Mouse (Mus musculus) limb, embryonic 12.5 days (tissue): ENCODE data around the gene Clpsl2. TPM values are rescaled to one million over a fixed set of nuclear protein-coding genes. Genes with fewer than 3 reads are reported as not detected.

ENCODE experiments used
- ATAC-seq: fragments of 200-750 bp; cut with Nextera tagmentation; 2 replicates; pipeline ENCODE4 v1.8.0; 2017; ENCODE audit warnings: low read depth, moderate TSS enrichment; ENCODE audit not compliant: insufficient number of reproducible peaks, insufficient read depth, low FRiP score, low TSS enrichment
- H3K27ac ChIP-seq: fragments of 300-500 bp; sonication (generic); 2 replicates; pipeline ENCODE4 v1.5.1; 2016; ENCODE audit warnings: mild to moderate bottlenecking, moderate library complexity
- H3K27me3 ChIP-seq: fragments of 300-500 bp; sonication (generic); 2 replicates; pipeline ENCODE4 v1.6.1; 2016; ENCODE audit warnings: mild to moderate bottlenecking, moderate library complexity
- H3K36me3 ChIP-seq: fragments of 300-500 bp; sonication (generic); 2 replicates; pipeline ENCODE4 v1.6.1; 2016; ENCODE audit warnings: mild to moderate bottlenecking, moderate library complexity
- H3K4me1 ChIP-seq: fragments of 300-500 bp; sonication (generic); replicated peaks from 2 replicates; pipeline ENCODE4 v1.6.1; 2016
- H3K4me2 ChIP-seq: fragments of 300-500 bp; sonication (generic); 2 replicates; pipeline ENCODE4 v1.6.1; 2016; ENCODE audit warnings: mild to moderate bottlenecking, moderate library complexity
- H3K4me3 ChIP-seq: fragments of 300-500 bp; sonication (generic); replicated peaks from 2 replicates; pipeline ENCODE4 v1.5.1; 2016; ENCODE audit warnings: mild to moderate bottlenecking
- H3K9ac ChIP-seq: fragments of 300-500 bp; sonication (generic); replicated peaks from 2 replicates; pipeline ENCODE4 v1.6.1; 2016; ENCODE audit warnings: mild to moderate bottlenecking, moderate library complexity
- H3K9me3 ChIP-seq: fragments of 300-500 bp; sonication (generic); 2 replicates; pipeline ENCODE4 v1.6.1; 2016; ENCODE audit warnings: mild to moderate bottlenecking, moderate library complexity
- WGBS: fragments of 180-500 bp; shearing (Covaris S2); methylation state at CpG from one replicate; pipeline ENCODE4 v1.1.7; 2016; 5-methylcytosine and 5-hydroxymethylcytosine counted together
- polyA plus RNA-seq: library from polyadenylated mRNA; unstranded; fragments of >200 nt; fragmentation: Nextera tagmentation; extraction: Ambion mirVana; gene quantifications from 2 replicates; pipeline ENCODE4 v1.2.1, GENCODE M21; 2016

The Clpsl2 gene
- polyA plus RNA-seq, 1 experiment from 2014 or later: not detected

GRCm38 (mm10) chr17:28561613-28562012 is 12.4 kb downstream of the Clpsl2 start:
- WGBS: 58% methylated on average over 7 of the region's 7 CpGs
- H3K27me3 ChIP-seq: no peaks in the 10 kb centered on the region
- no peaks in the 10 kb centered on the region for H3K9me3 ChIP-seq
- H3K4me1 ChIP-seq: peaks cover 29% of the 10 kb centered on the region
- H3K9ac ChIP-seq: no peak overlapping the region
- no peak for ATAC-seq
- no peaks in the 10 kb centered on the region for H3K36me3 ChIP-seq
- H3K4me3 ChIP-seq: no peak overlapping the region
- no peak overlapping the region for H3K4me2 ChIP-seq
- no peak overlapping the region for H3K27ac ChIP-seq

GRCm38 (mm10) chr17:28565181-28565580 is 16.0 kb downstream of the Clpsl2 start:
- Histone ChIP-seq H3K4me2 (no peak overlapping the region), H3K36me3 (no peaks in the 10 kb centered on the region), H3K27me3 (no peaks in the 10 kb centered on the region), H3K27ac (no peak overlapping the region), H3K9me3 (no peaks in the 10 kb centered on the region), H3K9ac (no peak overlapping the region), H3K4me3 (no peak overlapping the region), H3K4me1 (peaks cover 14% of the 10 kb centered on the region)
- no peak for ATAC-seq

GRCm38 (mm10) chr17:28567541-28567940 is 18.3 kb downstream of the Clpsl2 start:
- Histone ChIP-seq H3K4me1 (no peaks in the 10 kb centered on the region), H3K27ac (no peak overlapping the region), H3K4me2 (no peak overlapping the region), H3K27me3 (no peaks in the 10 kb centered on the region), H3K9me3 (no peaks in the 10 kb centered on the region), H3K9ac (no peak overlapping the region), H3K4me3 (no peak overlapping the region), H3K36me3 (no peaks in the 10 kb centered on the region)
- 59% methylated on average over 3 of the region's 3 CpGs for WGBS
- no peak for ATAC-seq

GRCm38 (mm10) chr17:28571868-28572267 is 22.7 kb downstream of the Clpsl2 start:
- ATAC-seq: no peak
- H3K4me3 ChIP-seq: no peak overlapping the region
- no peak overlapping the region for H3K9ac ChIP-seq
- no peak overlapping the region for H3K27ac ChIP-seq
- H3K9me3 ChIP-seq: no peaks in the 10 kb centered on the region
- H3K36me3 ChIP-seq: no peaks in the 10 kb centered on the region
- H3K27me3 ChIP-seq: peaks cover 20% of the 10 kb centered on the region
- 85% methylated on average over 3 of the region's 3 CpGs for WGBS
- peaks cover 5% of the 10 kb centered on the region; the same call in 1 of the 2 replicates for H3K4me1 ChIP-seq
- H3K4me2 ChIP-seq: no peak overlapping the region

GRCm38 (mm10) chr17:28572521-28572920 is 23.3 kb downstream of the Clpsl2 start:
- 79% methylated on average over 7 of the region's 7 CpGs for WGBS
- Histone ChIP-seq H3K36me3 (no peaks in the 10 kb centered on the region), H3K27me3 (peaks cover 20% of the 10 kb centered on the region), H3K4me2 (no peak overlapping the region), H3K4me3 (no peak overlapping the region), H3K9ac (no peak overlapping the region), H3K4me1 (peaks cover 5% of the 10 kb centered on the region; the same call in 1 of the 2 replicates), H3K27ac (no peak overlapping the region; the same call in 1 of the 2 replicates), H3K9me3 (no peaks in the 10 kb centered on the region)
- no peak for ATAC-seq

GRCm38 (mm10) chr17:28572941-28573340 is 23.7 kb downstream of the Clpsl2 start:
- Histone ChIP-seq H3K27ac (no peak overlapping the region; the same call in 1 of the 2 replicates), H3K9me3 (no peaks in the 10 kb centered on the region), H3K27me3 (peaks cover 20% of the 10 kb centered on the region), H3K9ac (no peak overlapping the region), H3K4me2 (no peak overlapping the region), H3K4me3 (no peak overlapping the region), H3K4me1 (peaks cover 5% of the 10 kb centered on the region; the same call in 1 of the 2 replicates), H3K36me3 (no peaks in the 10 kb centered on the region)
- no peak for ATAC-seq
- 87% methylated on average over 6 of the region's 6 CpGs for WGBS

- Histone ChIP-seq H3K4me1 (peaks cover 5% of the 10 kb centered on the region; the same call in 1 of the 2 replicates), H3K27ac (no peak within 1 kb of the TSS), H3K4me2 (peak within 1 kb of the TSS; percentile 52), H3K9me3 (no peaks in the 10 kb centered on the region), H3K4me3 (peak within 1 kb of the TSS; percentile 23), H3K36me3 (no peaks in the 10 kb centered on the region), H3K9ac (no peak within 1 kb of the TSS), H3K27me3 (peaks cover 20% of the 10 kb centered on the region)
- 18% methylated on average over 48 of the region's 50 CpGs for WGBS
- peak; percentile 74 for ATAC-seq
These were observed 26.3 kb downstream of the Clpsl2 start, which contains the start of gene Lhfpl5 for GRCm38 (mm10) chr17:28575244-28576125. Lhfpl5 (plus strand) TSS chr17:28575641.

GRCm38 (mm10) chr17:28580396-28580795 is 31.2 kb downstream of the Clpsl2 start:
- WGBS: 4% methylated on average over 9 of the region's 9 CpGs
- Histone ChIP-seq H3K27ac (no peak overlapping the region), H3K27me3 (peaks cover 5% of the 10 kb centered on the region; the same call in 1 of the 2 replicates), H3K4me2 (no peak overlapping the region), H3K36me3 (no peaks in the 10 kb centered on the region), H3K9ac (no peak overlapping the region), H3K9me3 (no peaks in the 10 kb centered on the region), H3K4me1 (peaks cover 5% of the 10 kb centered on the region; the same call in 1 of the 2 replicates), H3K4me3 (no peak overlapping the region)
- no peak for ATAC-seq

GRCm38 (mm10) chr17:28581056-28581455 is 31.8 kb downstream of the Clpsl2 start:
- Histone ChIP-seq H3K27ac (no peak overlapping the region), H3K4me1 (no peaks in the 10 kb centered on the region), H3K27me3 (peaks cover under 1% of the 10 kb centered on the region; the same call in 1 of the 2 replicates), H3K4me2 (no peak overlapping the region), H3K9me3 (no peaks in the 10 kb centered on the region), H3K9ac (no peak overlapping the region), H3K4me3 (no peak overlapping the region), H3K36me3 (no peaks in the 10 kb centered on the region)
- no peak for ATAC-seq
- 51% methylated on average over 2 of the region's 2 CpGs for WGBS

GRCm38 (mm10) chr17:28586509-28586908 is 37.3 kb downstream of the Clpsl2 start:
- H3K9me3 ChIP-seq: no peaks in the 10 kb centered on the region
- no peaks in the 10 kb centered on the region for H3K4me1 ChIP-seq
- no peak overlapping the region for H3K9ac ChIP-seq
- H3K4me3 ChIP-seq: no peak overlapping the region
- no peak for ATAC-seq
- H3K27me3 ChIP-seq: no peaks in the 10 kb centered on the region
- H3K36me3 ChIP-seq: peaks cover 51% of the 10 kb centered on the region
- no peak overlapping the region for H3K4me2 ChIP-seq
- 48% methylated on average over 3 of the region's 3 CpGs for WGBS
- no peak overlapping the region for H3K27ac ChIP-seq

GRCm38 (mm10) chr17:28588591-28588990 is 39.4 kb downstream of the Clpsl2 start:
- Histone ChIP-seq H3K36me3 (peaks cover 71% of the 10 kb centered on the region), H3K9me3 (no peaks in the 10 kb centered on the region), H3K4me1 (no peaks in the 10 kb centered on the region), H3K4me2 (no peak overlapping the region), H3K4me3 (no peak overlapping the region), H3K27ac (no peak overlapping the region), H3K9ac (no peak overlapping the region), H3K27me3 (no peaks in the 10 kb centered on the region)
- 78% methylated on average over 2 of the region's 2 CpGs for WGBS
- no peak for ATAC-seq
